Mouse (Mus musculus): Measurements from ENCODE around the gene Gm29423. TPM values are rescaled to one million over a fixed set of nuclear protein-coding genes. Genes with fewer than 3 reads are reported as not detected.

Gene Gm29423
- not detected for total RNA-seq (2023)

GRCm38 (mm10) chrY:70303187-70303586, at the start of gene Gm29423, which contains the start of gene Gm29644:
TSS of gene Gm29423 (minus strand) at chrY:70303287.
TSS of gene Gm29644 (minus strand) at chrY:70303343.

DNA sequence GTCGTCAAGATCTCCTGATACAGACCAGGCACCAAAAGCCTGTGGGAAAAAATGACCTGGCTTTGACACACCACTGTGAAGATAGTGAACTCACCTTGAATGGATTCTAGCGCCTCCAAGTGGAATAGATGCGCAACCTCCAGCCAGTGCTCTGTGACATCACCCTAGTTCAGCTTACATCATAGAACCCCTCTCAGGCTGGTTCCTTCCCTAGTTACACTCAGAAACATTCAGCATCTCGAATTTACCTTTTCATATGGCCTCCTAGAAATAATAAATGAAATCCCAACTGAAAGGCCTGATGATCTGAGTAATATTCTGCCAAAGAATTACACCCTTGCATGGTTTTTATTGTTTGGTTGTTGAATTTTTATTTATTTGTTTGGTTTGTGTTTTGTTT, 29.5 kb downstream of the Gm29423 start, which contains the start of gene Gm21118:
Gm21118 (minus strand) TSS at position 101 of the 400 bp plus-strand sequence.

Other genes starting within 250 kb of the Gm29423 start
- not detected for gene Gm21118, start 29.6 kb downstream of the Gm29423 start, total RNA-seq (2023)
- not detected for gene Gm29644, start 56 bp upstream of the Gm29423 start, total RNA-seq (2023)
- gene Gm20888, start 138.6 kb upstream of the Gm29423 start, total RNA-seq (2023), result not detected